Mouse (Mus musculus): Measurements from ENCODE around the gene Frat2.
"Not testable (repeated sequence)": the region's sequence is repeated elsewhere in the genome, so short reads cannot be mapped to it uniquely, and the experiment has no call there.

Frat2 gene

DNA sequence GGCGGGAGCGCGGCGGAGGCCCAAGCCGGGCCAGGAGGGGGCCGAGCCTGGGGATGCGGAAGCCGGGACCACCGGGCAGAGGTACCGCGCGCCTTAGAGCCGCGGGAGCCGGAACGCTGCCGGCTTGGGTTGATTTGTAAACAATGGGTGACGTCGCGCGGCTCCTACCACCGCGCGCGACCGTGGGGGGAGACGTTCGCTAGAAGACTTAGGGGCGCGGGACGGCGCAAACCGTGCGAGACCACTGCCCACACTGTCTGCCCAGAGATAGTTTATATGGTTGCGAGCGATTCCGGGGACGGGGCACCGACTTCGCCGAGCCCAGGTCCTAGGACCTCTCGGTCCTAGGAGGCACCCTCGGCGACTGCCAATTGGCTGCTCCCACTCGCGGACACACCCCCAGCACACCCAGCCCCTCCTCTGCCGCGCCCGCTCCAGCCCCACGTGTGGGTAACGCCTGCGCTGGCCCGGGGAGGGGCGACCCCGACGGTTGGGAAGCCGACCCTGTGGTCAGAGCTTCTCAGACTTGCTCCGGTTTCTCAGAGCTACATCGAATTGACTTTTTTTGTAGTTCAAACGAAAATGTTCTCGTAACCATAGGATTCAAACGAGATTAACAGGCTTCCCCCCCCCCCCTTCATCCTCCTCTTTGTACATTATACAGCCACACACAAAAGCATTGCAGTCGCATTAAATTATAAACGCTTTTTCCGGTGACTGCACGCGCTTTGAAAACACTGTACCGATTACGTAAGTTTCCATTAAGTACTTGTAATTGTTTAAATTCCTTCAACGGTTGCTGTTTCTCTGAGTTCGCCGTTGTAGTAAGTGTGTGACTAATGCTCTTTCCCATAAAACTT lies at the start of gene Frat2:
Gene Frat2 (minus strand): TSS at position 141 of the 860 bp plus-strand sequence.
- peak; percentile 91 for DNase-seq (ENCODE audit: low read depth, low spot score)

DNA sequence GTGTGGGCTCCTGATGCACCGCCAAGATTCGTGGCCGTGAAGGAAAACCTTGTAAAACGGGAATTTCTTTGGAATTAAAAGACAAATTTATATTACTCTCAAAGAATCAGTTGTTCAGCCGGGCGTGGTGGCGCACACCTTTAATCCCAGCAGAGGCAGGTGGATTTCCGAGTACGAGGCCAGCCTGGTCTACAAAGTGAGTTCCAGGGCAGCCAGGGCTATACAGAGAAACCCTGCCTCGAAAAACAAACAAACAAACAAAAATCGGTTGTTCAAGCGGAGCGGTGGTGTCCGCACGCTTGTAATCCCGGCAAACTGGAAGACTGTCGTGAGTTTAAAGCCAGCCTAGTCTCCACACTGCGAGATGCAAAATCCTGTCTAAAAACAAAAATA lies 48.4 kb upstream of the Frat2 start:
- no peak for DNase-seq (ENCODE audit: low read depth, low spot score)

DNA sequence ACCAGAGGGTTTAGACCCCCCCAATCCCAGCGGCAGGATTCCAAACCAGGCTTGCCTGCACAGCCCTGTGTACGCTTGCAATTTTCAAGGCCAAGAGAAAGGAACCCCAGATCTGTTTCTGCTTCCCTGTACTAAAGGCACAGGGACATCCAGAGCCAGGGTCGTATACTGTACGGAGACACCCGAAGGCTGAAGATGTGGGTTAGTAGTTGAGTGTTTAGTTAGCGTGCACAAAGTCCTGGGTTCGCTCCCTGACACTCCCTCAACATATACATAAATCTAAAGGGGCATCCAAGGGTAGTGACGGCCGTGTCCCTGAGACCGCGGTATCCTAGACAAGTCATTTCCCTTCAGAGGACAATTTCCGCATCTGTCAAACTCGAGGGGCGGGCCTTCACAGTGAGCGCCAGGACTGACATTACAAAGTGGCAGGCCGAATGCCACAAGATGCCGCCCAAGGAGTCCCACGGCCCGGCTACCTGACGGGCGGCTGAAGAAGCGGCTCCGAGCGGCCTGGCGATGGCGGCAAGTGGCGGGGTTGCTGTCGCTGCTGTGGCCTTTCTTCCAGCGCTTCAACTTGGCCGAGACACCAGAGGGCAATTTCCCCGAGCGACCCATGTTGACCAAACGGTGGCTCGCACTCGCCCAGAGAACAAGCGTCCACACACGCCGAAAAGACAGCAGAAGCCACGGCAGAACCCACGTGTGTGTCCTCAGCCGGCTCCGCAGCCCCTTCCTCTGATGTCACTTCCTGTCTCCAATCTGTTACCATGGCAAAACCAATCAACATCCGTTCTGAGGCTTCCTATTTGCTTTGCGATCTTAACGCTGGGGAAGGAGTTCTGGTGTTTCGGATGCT lies 47.8 kb upstream of the Frat2 start, which contains the start of gene Rrp12:
Gene Rrp12 (minus strand): TSS at position 714 of the 859 bp plus-strand sequence.
- DNase-seq (ENCODE audit: low read depth, low spot score) = peak; percentile 91

DNA sequence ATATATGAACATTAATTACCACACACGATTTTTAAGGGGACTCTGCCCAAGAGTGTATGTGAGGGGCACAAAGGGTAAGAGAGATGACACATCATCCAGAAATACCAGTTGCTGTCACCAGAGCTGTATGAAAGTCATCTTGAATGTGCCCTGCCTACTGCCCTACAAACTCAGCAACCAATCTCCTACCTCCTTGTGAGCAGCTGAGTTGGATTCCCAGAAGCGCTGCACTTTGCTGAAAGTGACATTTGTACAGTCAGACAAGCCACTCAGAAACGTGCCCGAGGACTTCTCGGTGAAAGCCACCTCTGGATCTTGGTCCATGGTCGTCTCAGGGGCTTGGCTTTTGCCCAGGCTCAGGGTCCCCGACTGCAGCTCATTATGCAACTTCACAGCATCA lies 47.0 kb upstream of the Frat2 start:
- DNase-seq (ENCODE audit: low read depth, low spot score) = no peak

DNA sequence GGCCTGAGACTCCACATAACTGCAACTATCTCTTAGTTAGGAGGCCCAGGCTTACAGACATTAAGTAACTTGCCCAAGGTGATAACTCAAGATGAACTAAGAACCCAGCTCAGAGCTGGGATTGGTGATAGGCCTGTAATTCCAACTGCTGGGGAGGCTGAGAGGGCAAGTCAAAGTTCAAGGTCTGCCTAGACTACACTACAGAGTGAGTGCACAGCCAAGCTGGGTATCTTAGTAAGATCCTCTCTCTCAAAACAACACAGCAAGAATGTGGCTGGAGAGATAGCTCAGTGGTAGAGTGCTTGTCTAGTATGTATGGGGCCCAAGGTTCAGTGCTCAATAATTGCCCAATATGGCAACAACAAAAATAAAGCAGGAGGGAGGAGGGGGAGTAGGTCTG lies 40.3 kb upstream of the Frat2 start:
- DNase-seq (ENCODE audit: low read depth, low spot score) = no peak

DNA sequence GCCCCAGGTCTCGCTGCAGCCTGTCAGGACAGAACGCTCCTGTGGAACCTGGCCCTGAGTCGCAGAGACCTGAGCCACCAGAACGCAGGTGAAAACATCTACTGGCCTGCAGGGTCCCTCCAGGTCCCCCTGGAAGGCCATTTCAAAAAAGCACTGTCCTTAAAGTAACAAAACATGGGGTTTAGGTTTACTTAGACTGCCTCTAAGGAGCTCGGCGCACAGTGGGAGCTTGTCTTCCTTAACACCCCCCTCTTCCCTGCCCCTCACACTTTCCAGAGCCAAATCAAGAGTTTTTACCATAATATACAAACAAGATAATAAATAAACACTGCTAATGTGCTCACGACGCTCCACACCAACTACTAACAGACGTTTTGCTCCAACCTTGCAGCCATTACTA lies 36.0 kb upstream of the Frat2 start:
- DNase-seq (ENCODE audit: low read depth, low spot score) = no peak

DNA sequence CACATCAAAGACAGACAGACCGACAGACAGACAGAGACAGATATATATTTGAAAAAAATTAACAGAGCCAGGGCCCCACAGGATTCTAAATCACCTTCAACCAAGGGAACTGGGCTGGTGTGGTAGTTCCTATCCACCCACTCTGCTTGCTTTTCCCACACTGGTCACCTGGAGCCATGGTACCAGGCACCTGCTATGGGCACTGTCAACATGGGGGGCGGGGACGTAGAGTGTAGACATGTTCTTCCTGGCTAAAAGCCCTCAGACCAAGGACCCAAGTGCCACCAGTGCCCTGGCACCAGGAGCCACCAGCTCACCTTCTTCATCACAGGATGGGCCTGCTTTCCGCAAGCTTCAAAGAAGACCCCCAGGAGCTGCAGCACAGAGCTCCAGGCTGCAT lies 33.9 kb upstream of the Frat2 start:
- DNase-seq (ENCODE audit: low read depth, low spot score) = no peak

DNA sequence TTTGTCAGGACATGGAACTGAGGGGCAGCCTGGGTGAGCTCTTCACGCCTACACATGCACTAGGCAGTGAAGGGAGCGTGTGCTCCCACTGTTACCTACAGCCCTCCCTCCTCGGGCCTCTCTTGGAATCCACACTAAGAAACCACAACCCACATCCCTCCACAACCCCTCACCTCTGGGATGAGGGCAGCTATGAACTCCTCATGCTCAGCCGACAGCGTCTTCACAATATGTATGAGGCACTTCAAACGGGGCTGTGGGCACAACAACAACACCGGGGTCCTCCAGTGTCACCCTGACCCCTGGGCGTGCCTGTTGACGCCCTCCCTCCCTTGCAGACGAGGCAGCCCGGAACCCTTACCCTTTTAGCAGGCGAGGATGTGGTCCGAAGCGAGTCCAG lies 26.4 kb upstream of the Frat2 start:
- no peak for DNase-seq (ENCODE audit: low read depth, low spot score)

DNA sequence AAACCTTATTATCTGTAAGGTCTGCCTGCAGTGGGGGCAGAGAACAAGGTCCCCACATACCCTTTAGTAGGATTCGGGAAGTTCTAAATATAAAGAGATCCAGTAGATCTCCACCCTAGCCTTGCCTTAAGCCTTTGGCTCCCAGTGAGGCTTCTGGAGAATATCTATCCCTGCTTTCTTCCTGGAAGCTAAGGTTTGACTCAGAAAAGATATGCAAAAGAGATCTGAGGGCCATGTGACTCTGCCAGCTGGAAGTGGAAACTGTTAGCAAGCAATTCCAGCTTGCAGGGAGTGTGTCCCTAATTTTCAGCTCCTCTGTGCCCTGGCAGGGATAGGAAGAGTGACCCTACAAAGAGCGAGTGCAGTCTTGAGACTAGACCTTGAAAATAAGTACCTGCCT lies 24.4 kb upstream of the Frat2 start:
- no peak for DNase-seq (ENCODE audit: low read depth, low spot score)

DNA sequence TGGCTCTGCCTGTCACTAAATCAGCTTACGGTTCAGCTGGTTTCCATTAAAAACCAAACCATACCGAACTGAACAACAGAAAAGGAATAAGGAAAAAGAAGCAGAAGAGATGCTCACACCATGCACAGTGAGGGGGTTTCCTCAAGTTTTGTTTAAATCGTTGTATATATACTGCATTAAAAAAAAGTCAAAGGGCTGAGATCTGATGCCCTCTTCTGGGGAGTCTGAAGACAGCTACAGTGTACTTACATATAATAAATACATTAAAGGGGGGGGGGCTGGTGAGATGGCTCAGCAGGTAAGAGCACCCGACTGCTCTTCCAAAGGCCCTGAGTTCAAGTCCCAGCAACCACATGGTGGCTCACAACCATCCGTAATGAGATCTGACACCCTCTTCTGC lies 22.0 kb upstream of the Frat2 start:
- not testable (repeated sequence) for DNase-seq (ENCODE audit: low read depth, low spot score)

DNA sequence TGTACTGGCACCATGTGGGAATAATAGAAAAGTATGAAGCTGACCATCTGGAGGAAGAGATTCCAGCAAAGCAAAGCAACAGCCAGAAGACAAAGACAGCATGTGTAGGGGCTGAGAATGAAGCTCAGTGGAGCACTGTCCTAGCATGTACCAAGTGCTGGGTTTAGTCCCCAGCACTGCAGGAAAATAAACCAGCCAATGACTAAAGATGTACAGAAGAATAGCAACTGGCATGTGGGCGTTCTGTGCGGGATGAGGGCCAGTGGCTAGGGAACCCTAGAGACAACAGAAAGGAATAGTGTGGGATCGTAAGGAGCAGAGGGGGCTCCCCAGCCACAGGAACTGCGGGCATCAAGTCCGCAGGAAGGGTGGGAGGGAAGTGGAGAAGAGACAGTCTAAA lies 21.4 kb upstream of the Frat2 start:
- DNase-seq (ENCODE audit: low read depth, low spot score) = no peak

DNA sequence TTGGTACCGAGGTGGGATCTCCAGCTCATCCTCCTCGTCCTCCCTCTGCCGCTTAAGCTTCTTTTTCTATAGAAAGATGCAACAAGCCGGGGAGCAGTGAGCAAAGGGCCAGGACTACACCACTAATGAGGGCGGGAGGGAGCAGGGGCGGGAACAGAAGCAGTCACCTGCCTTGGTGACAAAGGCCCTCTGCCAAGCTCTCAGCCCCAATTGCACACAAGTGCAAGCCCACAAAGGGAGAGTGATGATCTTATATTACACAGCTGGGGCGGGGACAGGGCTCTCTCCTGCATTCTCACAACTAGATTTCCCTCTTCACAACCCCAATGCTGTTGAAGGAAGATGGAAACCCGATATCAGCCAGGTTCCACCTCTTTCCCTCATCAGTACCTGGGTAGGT lies 18.8 kb upstream of the Frat2 start:
- no peak for DNase-seq (ENCODE audit: low read depth, low spot score)

DNA sequence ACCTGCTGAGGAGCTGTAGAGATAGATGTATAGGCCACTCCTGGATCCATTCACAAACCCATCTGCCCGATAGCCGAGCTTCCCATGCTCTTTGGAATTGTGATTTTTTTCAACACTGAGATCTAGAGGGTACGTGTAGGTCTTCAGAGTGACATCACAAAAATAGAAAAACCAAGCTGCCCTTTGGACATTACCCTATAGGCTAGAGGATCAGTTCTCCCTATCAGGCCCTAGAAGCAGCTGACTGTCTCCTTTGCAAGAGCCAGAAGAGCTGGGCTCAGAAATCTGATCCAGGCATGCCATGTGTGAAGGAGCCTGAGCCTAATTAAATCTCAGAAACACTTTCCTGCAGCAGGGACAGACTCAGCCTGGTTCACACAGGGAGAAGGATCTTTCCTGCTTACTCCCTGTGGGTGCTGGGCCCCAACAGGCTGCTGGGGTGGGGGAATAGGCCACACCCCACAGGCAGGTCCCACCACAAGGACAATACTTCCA lies 9.9 kb upstream of the Frat2 start:
- DNase-seq (ENCODE audit: low read depth, low spot score) = no peak

DNA sequence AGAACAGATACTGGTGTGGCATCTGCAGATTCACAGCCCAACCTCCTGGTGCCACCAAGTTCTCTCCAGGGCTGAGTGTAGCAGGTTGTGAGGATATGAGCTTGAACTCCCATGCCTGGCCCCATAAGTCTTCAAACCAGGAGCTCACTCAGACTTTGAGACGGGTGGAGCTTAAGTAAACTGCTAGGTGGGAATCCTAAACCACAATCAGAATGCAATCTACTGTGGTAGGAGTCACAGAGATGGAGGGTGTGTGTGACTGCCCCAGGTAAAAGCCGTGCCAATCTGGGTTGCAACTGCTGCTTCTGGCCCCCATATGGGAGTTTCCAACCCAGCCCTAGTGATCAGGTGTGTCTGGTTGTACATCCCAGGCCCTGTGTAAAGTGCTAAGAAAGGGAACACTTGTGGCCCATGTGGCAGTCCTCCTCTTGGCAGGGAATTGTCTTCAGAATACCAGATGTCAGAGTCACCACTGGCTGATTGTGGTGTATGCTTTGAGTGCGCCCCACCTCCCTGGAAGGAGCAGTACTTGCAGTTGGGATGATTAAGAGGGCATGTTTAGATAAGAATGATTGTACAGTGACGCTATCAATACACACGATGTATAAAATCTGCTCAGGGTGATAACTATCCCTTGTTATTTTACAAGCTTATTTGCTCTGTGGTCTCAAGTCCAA lies 9.3 kb upstream of the Frat2 start:
- no peak for DNase-seq (ENCODE audit: low read depth, low spot score)

DNA sequence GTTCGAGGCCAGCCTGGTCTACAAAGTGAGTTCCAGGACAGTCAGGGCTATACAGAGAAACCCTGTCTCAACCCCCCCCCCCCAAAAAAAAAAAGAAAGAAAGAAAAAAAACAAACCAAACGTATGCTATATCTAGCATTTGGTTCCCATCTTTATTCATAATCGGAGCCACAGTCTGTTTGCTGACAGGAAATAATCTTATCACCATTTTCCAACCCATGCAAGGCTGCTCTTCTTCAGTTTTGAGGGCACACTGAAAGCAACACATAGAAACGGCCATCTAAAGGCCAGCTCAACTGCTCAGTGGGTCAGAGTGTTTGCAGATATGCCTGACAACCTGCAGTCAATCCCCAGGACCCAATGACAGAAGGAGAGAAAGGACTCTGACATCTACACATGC lies 4.5 kb upstream of the Frat2 start:
- no peak for DNase-seq (ENCODE audit: low read depth, low spot score)

DNA sequence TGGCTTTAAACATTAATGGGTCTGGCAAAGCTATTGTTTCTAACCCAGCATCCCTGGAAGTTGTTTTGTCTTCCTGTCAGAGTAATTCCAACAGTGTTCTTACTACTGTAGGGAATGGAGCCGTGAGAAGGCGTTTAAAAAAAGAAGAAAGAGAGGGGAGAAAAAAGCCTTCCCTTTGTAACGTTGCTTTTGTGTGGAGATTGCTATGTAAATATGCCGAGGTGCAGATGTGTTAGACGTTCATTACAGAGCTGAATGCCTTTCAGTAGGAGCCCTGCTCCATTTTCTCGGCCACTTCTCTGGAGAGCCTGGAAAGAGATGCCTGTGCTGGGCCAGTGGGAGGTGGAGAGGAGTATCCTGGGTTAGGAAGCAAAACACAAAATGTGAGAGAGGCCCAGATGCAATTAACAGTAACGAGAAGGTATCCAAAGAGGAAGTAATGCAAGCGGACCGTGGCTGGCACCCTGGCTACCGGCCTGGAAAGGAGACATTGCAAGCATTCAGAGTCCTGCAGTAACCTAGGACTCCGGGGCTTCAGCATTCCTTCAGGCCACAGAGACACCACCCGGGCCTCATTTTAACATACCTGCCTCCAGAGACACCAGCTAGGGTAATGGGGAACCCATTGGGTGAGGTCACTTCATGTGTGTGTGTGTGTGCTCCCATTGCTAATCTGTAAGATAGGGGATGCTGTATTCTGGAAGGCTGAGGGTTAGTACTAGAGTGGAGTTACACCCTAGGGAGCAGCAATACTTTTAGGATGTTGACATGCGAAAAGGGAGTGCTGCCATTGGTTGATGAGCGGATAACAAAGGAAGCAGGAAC lies 3.0 kb upstream of the Frat2 start:
- no peak for DNase-seq (ENCODE audit: low read depth, low spot score)

DNA sequence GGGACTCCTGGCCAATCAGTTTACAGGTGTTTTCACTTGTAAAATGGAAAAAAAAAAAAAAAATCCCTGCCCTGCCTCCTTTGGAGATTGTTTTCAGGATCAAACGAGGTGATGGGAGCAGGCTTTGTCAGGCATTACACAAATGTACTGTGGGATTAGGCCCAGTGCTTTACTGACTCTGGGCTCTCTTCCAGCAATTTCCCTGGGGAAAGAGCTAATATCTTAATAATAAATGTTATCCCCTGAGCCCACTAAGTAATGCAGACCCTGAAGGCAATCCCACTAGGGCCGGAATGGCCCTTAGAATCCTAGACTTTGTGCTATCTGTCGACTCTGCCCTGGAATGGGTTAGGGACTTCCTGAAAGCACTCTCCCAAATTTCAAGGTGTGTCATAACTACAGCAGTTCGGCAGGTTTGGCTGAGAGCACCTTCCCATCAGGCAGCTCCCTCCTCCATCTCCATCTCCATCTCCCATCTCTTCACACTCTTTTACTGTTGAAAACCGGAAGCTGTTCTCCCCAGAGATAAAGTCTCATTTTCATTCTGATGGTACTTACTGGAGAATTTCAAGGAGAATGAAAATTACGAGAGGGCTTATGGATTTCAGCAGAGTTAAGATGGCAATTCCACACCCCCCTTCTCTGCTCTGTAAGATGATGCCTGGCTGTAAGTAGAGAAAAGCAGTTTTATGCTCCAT lies 2.2 kb upstream of the Frat2 start:
- no peak for DNase-seq (ENCODE audit: low read depth, low spot score)

DNA sequence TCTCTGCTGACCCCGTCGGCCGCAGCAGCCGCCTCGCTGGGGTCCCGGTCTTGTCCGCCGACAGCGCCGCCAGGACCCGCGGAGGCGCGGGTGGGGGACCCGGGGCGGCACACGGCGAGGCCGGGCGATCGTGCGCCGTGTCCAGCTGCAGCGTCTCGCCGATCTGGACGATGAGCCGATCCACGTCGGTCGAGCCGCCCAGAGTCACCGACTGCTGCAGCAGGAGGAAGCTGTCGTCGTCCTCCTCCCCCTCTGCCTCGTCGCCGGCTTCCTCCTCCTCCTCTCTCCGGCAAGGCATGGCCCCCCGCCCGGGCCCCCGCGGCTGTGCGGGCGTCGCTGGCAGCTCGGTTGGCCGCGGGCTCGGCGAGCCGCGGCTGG lies 329 bp downstream of the Frat2 start:
- DNase-seq (ENCODE audit: low read depth, low spot score) = peak; percentile 43

DNA sequence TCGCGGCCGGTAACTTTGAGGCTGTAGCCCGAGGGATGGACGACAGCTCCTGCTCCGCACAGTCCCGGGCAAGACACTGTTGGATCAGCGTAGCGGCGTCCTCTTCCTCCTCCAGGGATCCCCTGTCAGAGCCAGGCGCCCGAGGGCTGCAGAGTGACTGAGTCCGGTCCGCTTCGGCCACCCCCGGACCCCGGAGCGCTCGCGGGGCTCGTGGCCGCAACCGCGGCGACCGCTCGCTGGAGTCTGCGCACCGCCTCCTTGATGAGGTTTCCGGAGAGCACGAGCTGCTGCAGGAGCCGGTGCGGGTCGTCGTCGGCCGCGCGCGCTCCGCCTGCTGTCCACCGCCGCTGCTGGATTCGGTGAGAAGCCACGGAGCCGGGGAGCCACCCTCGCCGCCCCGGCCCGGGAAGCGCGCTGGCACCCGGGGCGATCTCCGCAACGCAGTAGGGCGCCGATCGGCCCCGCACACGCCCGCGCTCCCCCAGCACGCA lies 796 bp downstream of the Frat2 start:
- no peak for DNase-seq (ENCODE audit: low read depth, low spot score)

DNA sequence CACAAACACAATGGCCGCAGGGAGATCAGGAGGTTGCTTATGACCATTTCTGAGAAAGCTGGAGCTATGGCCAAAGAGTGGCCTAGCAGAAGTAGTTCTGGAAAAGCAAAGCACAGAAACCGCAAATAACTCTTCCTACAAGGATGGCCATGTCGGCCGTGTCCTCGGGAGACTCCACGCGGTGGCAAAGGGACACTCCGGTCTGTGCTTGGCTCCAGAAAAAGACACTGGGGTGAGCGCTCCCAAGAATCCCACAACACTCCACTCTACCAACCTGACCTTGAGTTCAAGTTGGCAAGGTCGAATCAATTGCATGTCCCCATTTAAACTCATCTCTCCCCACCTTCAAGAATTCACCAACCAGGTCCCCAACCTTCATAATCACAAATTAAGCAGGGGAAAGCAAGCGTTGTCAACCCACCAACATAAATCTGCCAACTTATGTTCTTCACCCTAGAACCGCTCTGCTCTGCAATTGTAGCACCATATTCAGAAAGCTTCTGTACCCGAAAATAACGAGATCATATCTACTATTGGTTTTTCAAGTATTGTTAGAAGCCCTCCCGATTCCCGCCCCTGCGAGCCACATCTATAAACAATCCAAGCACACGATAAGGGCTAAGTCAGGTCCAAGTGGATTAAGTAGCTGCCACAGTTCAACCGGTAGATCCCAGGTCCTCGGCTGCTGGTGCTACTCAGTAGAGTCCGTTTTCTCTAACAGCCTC lies 1.4 kb downstream of the Frat2 start:
- DNase-seq (ENCODE audit: low read depth, low spot score) = no peak
